Mouse (Mus musculus) 416B (cell line): ENCODE results near the gene Cdon.
A peak's percentile ranks its signal among the peaks of the same experiment; 100 is the strongest.

Experiments used
- DNase-seq: peaks from one replicate; pipeline ENCODE4 v3.0.0; 2011; ENCODE audit warnings: low read depth

Cdon gene

GRCm38 (mm10) chr9:35541941-35542340 lies 121.0 kb downstream of the Cdon start:
- DNase-seq = no peak

GRCm38 (mm10) chr9:35543099-35543860 lies 122.4 kb downstream of the Cdon start:
- DNase-seq = no peak

DNA sequence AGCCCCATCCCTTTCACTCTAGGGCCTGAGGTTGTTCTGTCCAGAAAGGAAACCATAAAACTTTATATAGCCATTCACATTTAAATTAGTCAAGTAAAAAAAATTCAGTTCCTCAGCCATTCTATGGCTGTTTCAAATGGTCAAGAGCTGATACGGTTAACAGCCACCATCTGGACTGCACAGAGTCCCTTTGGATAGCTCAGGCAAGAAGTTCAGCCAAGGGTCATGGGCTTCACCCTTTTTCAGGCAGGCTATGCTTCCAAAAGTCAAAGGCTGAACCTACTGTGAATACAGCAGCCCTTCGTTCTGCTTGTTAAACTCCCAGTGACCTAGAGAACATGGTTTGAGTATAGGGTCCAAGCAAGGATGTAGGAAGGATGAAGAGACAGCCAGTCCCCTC lies 123.7 kb downstream of the Cdon start:
- DNase-seq = no peak

DNA sequence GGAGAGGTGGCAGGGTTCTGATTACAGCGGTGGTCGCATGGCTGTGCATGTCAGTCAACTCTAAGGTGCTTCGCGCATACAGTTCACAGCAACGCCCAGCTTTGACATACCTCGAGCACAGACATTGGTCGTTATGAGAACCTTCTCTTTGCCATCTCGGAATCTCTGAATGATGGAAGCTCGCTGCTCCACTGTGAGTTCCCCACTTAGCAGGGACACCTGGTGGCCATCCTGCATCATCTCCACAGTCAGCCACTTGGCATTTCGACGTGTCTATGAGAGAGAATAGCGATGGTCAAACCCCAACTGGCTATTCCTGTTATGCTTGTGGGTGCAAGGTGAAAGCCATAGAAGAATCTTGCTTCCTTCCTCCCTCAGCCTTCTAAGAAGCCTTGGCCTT lies 124.8 kb downstream of the Cdon start:
- DNase-seq = no peak

DNA sequence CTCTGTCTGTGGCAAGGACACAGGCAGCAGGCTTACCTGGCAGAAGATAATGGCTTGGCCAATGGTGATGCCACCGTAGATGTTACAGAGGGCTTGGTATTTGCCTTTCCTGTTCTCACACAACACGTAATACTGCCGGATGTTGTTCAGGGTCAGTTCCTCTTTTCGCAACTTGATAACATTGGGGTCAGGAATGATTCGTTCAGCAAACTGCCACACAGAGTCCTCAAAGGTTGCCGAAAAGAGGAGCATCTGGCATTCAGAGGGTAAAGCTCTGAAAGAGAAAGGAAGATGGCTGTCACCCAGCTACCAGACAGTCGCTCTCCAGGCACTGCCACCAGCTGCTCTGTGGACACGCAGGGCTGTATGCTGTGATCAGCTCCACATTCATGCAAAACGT lies 125.8 kb downstream of the Cdon start:
- DNase-seq = peak; percentile 69

DNA sequence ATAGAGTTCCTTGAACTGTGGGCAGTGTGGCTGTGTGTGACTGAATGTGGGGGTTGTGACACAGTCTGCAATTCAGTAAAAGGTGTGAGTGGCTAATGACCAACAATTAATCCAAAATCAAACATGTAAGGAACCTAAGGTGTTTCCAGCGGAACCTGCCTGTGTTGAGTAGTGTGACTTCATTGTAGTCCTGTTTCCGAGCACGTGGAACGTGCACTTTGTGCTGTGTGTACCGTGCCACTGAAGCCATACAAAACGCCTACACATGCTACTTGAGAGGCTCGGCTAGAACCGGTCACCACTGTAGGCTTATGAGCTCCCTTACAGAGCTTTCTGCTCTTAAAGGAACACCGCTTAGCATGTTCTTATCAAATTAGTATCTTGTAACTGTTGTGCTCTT lies 127.5 kb downstream of the Cdon start:
- DNase-seq = no peak

- no peak for DNase-seq
Observed at GRCm38 (mm10) chr9:35556494-35557102, 135.7 kb downstream of the Cdon start.
